Mouse (Mus musculus) C2C12 (cell line): Measurements from ENCODE around the gene Ppih. TPM values are rescaled to one million over a fixed set of nuclear protein-coding genes. Genes with fewer than 3 reads are reported as not detected.

Experiments used
- H3K27me3 ChIP-seq: one replicate; pipeline ENCODE4 v1.6.1; 2011; ENCODE audit not compliant: control insufficient read depth, insufficient read depth, insufficient read length
- H3K36me3 ChIP-seq: one replicate; pipeline ENCODE4 v1.6.1; 2011; ENCODE audit not compliant: control insufficient read depth, insufficient read depth
- H3K4me3 ChIP-seq: one replicate; pipeline ENCODE4 v1.5.1; 2011; ENCODE audit warnings: mild to moderate bottlenecking, control low read depth; ENCODE audit not compliant: poor library complexity, insufficient read depth, severe bottlenecking
- H3K79me2 ChIP-seq: one replicate; pipeline ENCODE4 v1.6.1; 2011; ENCODE audit not compliant: control insufficient read depth, insufficient read depth
- H3K79me3 ChIP-seq: one replicate; pipeline ENCODE4 v1.6.1; 2011; ENCODE audit warnings: low read depth, control low read depth
- H3ac ChIP-seq: one replicate; pipeline ENCODE3; 2011; ENCODE audit warnings: low read depth; ENCODE audit not compliant: control insufficient read depth, insufficient read length
- CEBPB ChIP-seq: IDR thresholded peaks from one replicate; pipeline ENCODE4 v1.6.1; 2011; ENCODE audit warnings: low read depth, mild to moderate bottlenecking, control low read depth, moderate library complexity
- CTCF ChIP-seq: IDR thresholded peaks from one replicate; pipeline ENCODE4 v1.5.1; 2011; ENCODE audit not compliant: control insufficient read depth, insufficient read depth, insufficient read length
- FOSL1 ChIP-seq: IDR thresholded peaks from one replicate; pipeline ENCODE4 v1.8.0; 2011; ENCODE audit warnings: mild to moderate bottlenecking, low read length; ENCODE audit not compliant: poor library complexity, insufficient read depth, severe bottlenecking
- MAX ChIP-seq: IDR thresholded peaks from one replicate; pipeline ENCODE4 v1.6.1; 2011; ENCODE audit warnings: mild to moderate bottlenecking, control low read depth
- MYOD1 ChIP-seq: IDR thresholded peaks from one replicate; pipeline ENCODE4 v1.6.1; 2011; ENCODE audit warnings: low read depth; ENCODE audit not compliant: control insufficient read depth, insufficient read length
- MYOG ChIP-seq: IDR thresholded peaks from one replicate; pipeline ENCODE4 v1.6.1; 2011; ENCODE audit not compliant: control insufficient read depth, insufficient read length; ENCODE audit errors: extremely low read depth
- USF1 ChIP-seq: IDR thresholded peaks from one replicate; pipeline ENCODE4 v1.6.1; 2011; ENCODE audit warnings: low read depth, mild to moderate bottlenecking, control low read depth, moderate library complexity
- polyA plus RNA-seq: library from polyadenylated mRNA; unstranded; fragments of >200 nt; fragmentation: generic; extraction: Trizol; gene quantifications from one replicate; pipeline ENCODE4 v1.2.1, GENCODE M21; 2012; ENCODE audit warnings: missing spikeins

Gene Ppih
- polyA plus RNA-seq, 1 experiment, result 68.2 TPM

GRCm38 (mm10) chr4:119345508-119345907, 25.2 kb upstream of the Ppih start:
- Histone ChIP-seq H3K79me3 (no peaks in the 10 kb centered on the region), H3K4me3 (no peak overlapping the region), H3K79me2 (no peaks in the 10 kb centered on the region), H3K27me3 (peaks cover 7% of the 10 kb centered on the region), H3ac (no peak overlapping the region), H3K36me3 (no peaks in the 10 kb centered on the region)
- TF ChIP-seq CEBPB (no peak), USF1 (peak; percentile 74)

GRCm38 (mm10) chr4:119338861-119339361, 18.6 kb upstream of the Ppih start:
- no peaks in the 10 kb centered on the region for H3K79me2 ChIP-seq
- H3ac ChIP-seq, result no peak overlapping the region
- H3K79me3 ChIP-seq, result no peaks in the 10 kb centered on the region
- TF ChIP-seq CTCF (no peak), CEBPB (peak; percentile 7), MYOD1 (no peak), USF1 (no peak)
- H3K36me3 ChIP-seq, result no peaks in the 10 kb centered on the region
- peaks cover 8% of the 10 kb centered on the region for H3K27me3 ChIP-seq
- H3K4me3 ChIP-seq, result no peak overlapping the region

- no peak overlapping the region for H3K4me3 ChIP-seq
- H3K79me2 ChIP-seq, result no peaks in the 10 kb centered on the region
- no peak overlapping the region for H3ac ChIP-seq
- no peaks in the 10 kb centered on the region for H3K79me3 ChIP-seq
- TF ChIP-seq CEBPB, result no peak
- no peak for TF ChIP-seq MAX
- no peak for TF ChIP-seq FOSL1
- no peak for TF ChIP-seq CTCF
- TF ChIP-seq MYOG, result no peak
- TF ChIP-seq USF1, result no peak
- no peak for TF ChIP-seq MYOD1
- H3K36me3 ChIP-seq, result no peaks in the 10 kb centered on the region
- peaks cover 8% of the 10 kb centered on the region for H3K27me3 ChIP-seq
These were observed 18.1 kb upstream of the Ppih start for GRCm38 (mm10) chr4:119338422-119338821.

GRCm38 (mm10) chr4:119333487-119333886, 13.1 kb upstream of the Ppih start:
- H3ac ChIP-seq, result no peak overlapping the region
- H3K79me2 ChIP-seq, result no peaks in the 10 kb centered on the region
- no peaks in the 10 kb centered on the region for H3K36me3 ChIP-seq
- H3K4me3 ChIP-seq, result no peak overlapping the region
- H3K27me3 ChIP-seq, result peaks cover 33% of the 10 kb centered on the region
- H3K79me3 ChIP-seq, result no peaks in the 10 kb centered on the region
- TF ChIP-seq CTCF (no peak), MYOG (no peak), USF1 (no peak), CEBPB (no peak), FOSL1 (no peak)

- peaks cover 15% of the 10 kb centered on the region for H3K79me2 ChIP-seq
- no peak for TF ChIP-seq CTCF
- no peak for TF ChIP-seq USF1
- no peak for TF ChIP-seq CEBPB
- no peak for TF ChIP-seq MYOD1
- TF ChIP-seq MYOG, result no peak
- TF ChIP-seq MAX, result no peak
- no peak for TF ChIP-seq FOSL1
These were observed 677 bp upstream of the Ppih start for GRCm38 (mm10) chr4:119320896-119321550.

GRCm38 (mm10) chr4:119313756-119314155, 6.6 kb downstream of the Ppih start:
- Histone ChIP-seq H3ac (no peak overlapping the region), H3K27me3 (no peaks in the 10 kb centered on the region), H3K4me3 (no peak overlapping the region), H3K79me2 (peaks cover 1% of the 10 kb centered on the region), H3K79me3 (no peaks in the 10 kb centered on the region), H3K36me3 (peaks cover 63% of the 10 kb centered on the region)
- TF ChIP-seq FOSL1, result no peak
- no peak for TF ChIP-seq CTCF
- TF ChIP-seq MAX, result no peak
- no peak for TF ChIP-seq CEBPB
- no peak for TF ChIP-seq MYOD1
- no peak for TF ChIP-seq MYOG
- TF ChIP-seq USF1, result no peak

More at GRCm38 (mm10) chr4:119320896-119321550, 677 bp upstream of the Ppih start:
- H3ac ChIP-seq, result no peak overlapping the region
- peak overlapping the region; percentile 44 for H3K4me3 ChIP-seq
- peaks cover 7% of the 10 kb centered on the region for H3K79me3 ChIP-seq
- no peaks in the 10 kb centered on the region for H3K27me3 ChIP-seq
- H3K36me3 ChIP-seq, result peaks cover 23% of the 10 kb centered on the region
